Mouse (Mus musculus) common myeloid progenitor, adult 5-6 weeks (primary cell): Measurements from ENCODE around the gene Nanos3. TPM values are rescaled to one million over a fixed set of nuclear protein-coding genes. Genes with fewer than 3 reads are reported as not detected.
A peak's percentile ranks its signal among the peaks of the same experiment; 100 is the strongest.

ENCODE experiments used
- ATAC-seq: replicated peaks from 2 replicates; pipeline ENCODE4 v1.8.0; 2016; ENCODE audit warnings: low read depth, mild to moderate bottlenecking, moderate TSS enrichment, inconsistent platforms; ENCODE audit not compliant: poor library complexity, severe bottlenecking
- total RNA-seq: library from RNA; stranded (forward); fragments of 200-1000, 187-1606 nt; gene quantifications from 2 replicates; pipeline ENCODE4 v1.2.3, GENCODE M21; 2017

Nanos3 gene
- total RNA-seq, 1 experiment from 2014 or later, result not detected

- peak; percentile 36 for ATAC-seq
Measured at GRCm38 (mm10) chr8:84132225-84132624, 52.8 kb downstream of the Nanos3 start.

- ATAC-seq, result no peak
Measured at GRCm38 (mm10) chr8:84130806-84131205, 54.2 kb downstream of the Nanos3 start.

- ATAC-seq, result no peak
Measured at GRCm38 (mm10) chr8:84128277-84128676, 56.7 kb downstream of the Nanos3 start.

GRCm38 (mm10) chr8:84127202-84127901 lies 57.7 kb downstream of the Nanos3 start:
- ATAC-seq, result peak; percentile 73

GRCm38 (mm10) chr8:84126742-84127141 lies 58.3 kb downstream of the Nanos3 start:
- ATAC-seq, result peak; percentile 28; the same call in 1 of the 2 replicates

GRCm38 (mm10) chr8:84125656-84126055 lies 59.4 kb downstream of the Nanos3 start, which contains the start of gene Podnl1:
Gene Podnl1, plus strand, starts transcription at chr8:84125989.
- peak; percentile 22; the same call in 1 of the 2 replicates for ATAC-seq

Other genes starting within 250 kb of the Nanos3 start
- gene Gm10644, start 230.0 kb downstream of the Nanos3 start, total RNA-seq, result 0.05 TPM in 1 of 2 replicates, not detected in the other
- gene Asf1b, start 229.7 kb downstream of the Nanos3 start, total RNA-seq, result 20.7 and 33.8 TPM in 2 replicates
- 26.6 and 28.1 TPM in 2 replicates for gene Prkaca, start 212.2 kb downstream of the Nanos3 start, total RNA-seq
- gene Samd1, start 187.5 kb downstream of the Nanos3 start, total RNA-seq, result 42.2 and 48.2 TPM in 2 replicates
- 1.4 TPM in 1 of 2 replicates, not detected in the other for gene 1700067K01Rik, start 183.7 kb downstream of the Nanos3 start, total RNA-seq
- not detected in 2 replicates for gene 2210011C24Rik, start 173.0 kb downstream of the Nanos3 start, total RNA-seq
- not detected in 2 replicates for gene Palm3, start 163.7 kb downstream of the Nanos3 start, total RNA-seq
- gene Il27ra, start 142.6 kb downstream of the Nanos3 start, total RNA-seq, result 5.5 and 7.5 TPM in 2 replicates
- not detected in 2 replicates for gene Rln3, start 140.2 kb downstream of the Nanos3 start, total RNA-seq
- gene Gm10643, start 120.1 kb downstream of the Nanos3 start, total RNA-seq, result 2.9 and 4.8 TPM in 2 replicates
- gene Rfx1, start 118.4 kb downstream of the Nanos3 start, total RNA-seq, result 3.1 and 5.3 TPM in 2 replicates
- gene Dcaf15, start 80.4 kb downstream of the Nanos3 start, total RNA-seq, result 10.2 and 18.9 TPM in 2 replicates
- gene Podnl1, start 59.2 kb downstream of the Nanos3 start, total RNA-seq, result not detected in 2 replicates
- 3.9 and 6.2 TPM in 2 replicates for gene Cc2d1a, start 37.3 kb downstream of the Nanos3 start, total RNA-seq
- 1.3 and 1.7 TPM in 2 replicates for gene 4930432K21Rik, start 37.2 kb downstream of the Nanos3 start, total RNA-seq
- 6.9 and 8.2 TPM in 2 replicates for gene Zswim4, start 51.8 kb upstream of the Nanos3 start, total RNA-seq
- gene D8Ertd738e, start 64.5 kb upstream of the Nanos3 start, total RNA-seq, result 55.9 and 70.9 TPM in 2 replicates
- gene Mri1, start 72.1 kb upstream of the Nanos3 start, total RNA-seq, result 11.9 and 18.7 TPM in 2 replicates
- gene Ccdc130, start 85.2 kb upstream of the Nanos3 start, total RNA-seq, result 9.1 and 9.8 TPM in 2 replicates
- 0.18 TPM in 1 of 2 replicates, not detected in the other for gene Cacna1a, start 203.2 kb upstream of the Nanos3 start, total RNA-seq